Comparison of ENCODE assay signal across 10 mouse cellular contexts in the genomic region with DNA sequence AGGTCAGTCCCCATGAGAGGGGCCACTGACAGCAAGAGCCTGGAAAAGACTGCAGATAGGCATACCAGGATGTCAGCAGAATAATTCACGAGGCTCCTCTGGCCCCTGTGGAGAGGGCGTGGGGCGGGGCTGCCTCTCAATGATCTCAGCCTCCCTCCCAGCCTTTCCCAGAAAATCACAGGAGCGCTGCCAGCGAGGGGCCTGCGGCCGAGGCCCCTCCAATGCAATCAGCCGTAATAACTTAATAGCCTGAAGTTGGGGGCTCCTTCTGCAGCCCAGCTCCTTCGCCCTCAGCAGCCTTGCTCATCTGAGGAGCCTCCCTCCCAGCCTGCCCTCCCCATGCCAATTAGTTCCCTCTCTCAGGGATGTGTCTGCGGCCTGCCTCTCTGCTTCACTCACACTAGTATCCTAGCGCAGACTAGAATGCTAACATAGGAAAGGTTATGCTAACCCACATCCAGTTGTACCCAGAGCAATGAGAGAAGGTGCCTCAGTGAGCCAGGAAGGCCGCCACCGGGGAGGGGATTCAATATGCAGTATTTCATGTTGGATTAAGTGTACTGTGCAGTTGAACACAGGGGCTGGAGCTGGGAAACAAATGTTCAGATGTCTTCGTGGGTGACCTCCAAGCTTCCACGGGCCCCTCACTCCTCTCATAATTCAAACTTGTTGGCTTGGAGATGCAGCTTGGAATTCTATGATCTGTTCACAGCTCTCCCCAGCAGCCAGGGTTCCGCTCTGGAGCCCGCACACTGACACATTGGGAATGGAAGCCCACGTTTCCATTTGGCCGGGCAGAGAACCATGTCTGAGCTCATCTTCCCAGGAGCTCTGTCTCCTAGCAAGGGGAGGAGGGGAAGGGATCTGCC.
DNase-seq lines count a peak whose midpoint lies in the region; ATAC-seq and TF ChIP-seq lines count a peak whose summit lies in the region.
"Had no signal": no experiment of that assay in that cellular context is flagged by ENCODE, and none has a peak within 500 bp of the region (broad histone marks: within the 10 kb centered on the region; RNA-seq: fewer than 3 reads in every experiment).

No protein-coding gene starts in this region.

- WGBS in heart, adult 2 months: 62% methylated on average over 19 of the region's 19 CpGs
- WGBS in midbrain, embryonic 13.5 days: 27% methylated on average over 19 of the region's 19 CpGs
- WGBS in thymus, adult 2 months: 87% methylated on average over 19 of the region's 19 CpGs

- no peak overlapping the region for H3K27ac ChIP-seq in heart, adult 2 months
- peak overlapping the region; percentile 31; the same call in 1 of the 2 replicates for H3K27ac ChIP-seq in midbrain, embryonic 13.5 days
- H3K27ac ChIP-seq in thymus, adult 2 months (ENCODE audit: control insufficient read depth, insufficient read depth, low read length): no peak overlapping the region

- peak; percentile 87 for DNase-seq in heart, adult 11 months
- DNase-seq in heart, adult 2 months: no peak
- peak; percentile 73 for DNase-seq in embryo, embryonic 10 days (ENCODE audit: low spot score)
- DNase-seq in gastrocnemius, postnatal 25 days: peak; percentile 45
- no peak for DNase-seq in thymus, adult 2 months
- DNase-seq in layer of hippocampus, adult 8-10 months (ENCODE audit: low spot score in 2 of 2): no peak
- DNase-seq: kidney, adult 8-10 months; right cerebral cortex, postnatal 14 days had no signal

- no peaks in the 10 kb centered on the region for H3K4me1 ChIP-seq in heart, adult 2 months (ENCODE audit: control insufficient read depth, insufficient read depth, low read length)
- peaks cover 19% of the 10 kb centered on the region for H3K4me1 ChIP-seq in midbrain, embryonic 13.5 days (replicated peaks)
- H3K4me1 ChIP-seq in thymus, adult 2 months (replicated peaks; ENCODE audit: control insufficient read depth, insufficient read depth, low read length): no peaks in the 10 kb centered on the region

- TF ChIP-seq POLR2A in heart, adult 2 months (IDR thresholded peaks at IDR 0.05; ENCODE audit: insufficient read depth, low read depth, low read length): no peak
- TF ChIP-seq POLR2A in thymus, adult 2 months (IDR thresholded peaks at IDR 0.05; ENCODE audit: control insufficient read depth, extremely low read depth, insufficient read depth, low read length, poor library complexity): no peak

- no peak overlapping the region for H3K9ac ChIP-seq in heart, adult 2 months (ENCODE audit: low read depth, low read length)
- H3K9ac ChIP-seq in midbrain, embryonic 13.5 days (replicated peaks): 0 out of 2 replicates have a peak overlapping the region, but pooled peaks have one; percentile 5

- peak; percentile 57 for ATAC-seq in midbrain, embryonic 13.5 days
- ATAC-seq in megakaryocyte-erythroid progenitor cell, adult 5-6 weeks (replicated peaks; ENCODE audit: low FRiP score, low TSS enrichment, poor library complexity, severe bottlenecking): no peak

- no peak overlapping the region for H3K4me3 ChIP-seq in heart, adult 2 months
- no peak overlapping the region for H3K4me3 ChIP-seq in midbrain, embryonic 13.5 days (replicated peaks)
- H3K4me3 ChIP-seq in thymus, adult 2 months (ENCODE audit: control insufficient read depth, insufficient read depth, low read length): no peak overlapping the region

- no peaks in the 10 kb centered on the region for H3K79me2 ChIP-seq in heart, adult 2 months (replicated peaks; ENCODE audit: control insufficient read depth, insufficient read depth, low read length)

- no peak for TF ChIP-seq EP300 in heart, adult 2 months (IDR thresholded peaks at IDR 0.05; ENCODE audit: insufficient read depth, low read depth, low read length)

- H3K27me3 ChIP-seq in heart, adult 2 months (ENCODE audit: control insufficient read depth, insufficient read depth, low read length): no peaks in the 10 kb centered on the region
- H3K27me3 ChIP-seq in midbrain, embryonic 13.5 days: no peaks in the 10 kb centered on the region
- no peaks in the 10 kb centered on the region for H3K27me3 ChIP-seq in thymus, adult 2 months (ENCODE audit: control insufficient read depth, insufficient read depth, low read length)

- no peak for TF ChIP-seq CTCF in heart, adult 2 months (IDR thresholded peaks at IDR 0.05)
- TF ChIP-seq CTCF in thymus, adult 2 months (IDR thresholded peaks at IDR 0.05; ENCODE audit: borderline replicate concordance, control insufficient read depth, extremely low read depth, insufficient read depth, low read length, poor library complexity): no peak

- H3K4me2 ChIP-seq in midbrain, embryonic 13.5 days (replicated peaks): 0 out of 2 replicates have a peak overlapping the region, but pooled peaks have one; percentile 2

- no peaks in the 10 kb centered on the region for H3K36me3 ChIP-seq in heart, adult 2 months (ENCODE audit: control insufficient read depth, insufficient read depth, low read length)
- H3K36me3 ChIP-seq in midbrain, embryonic 13.5 days: no peaks in the 10 kb centered on the region
- no peaks in the 10 kb centered on the region for H3K36me3 ChIP-seq in thymus, adult 2 months (ENCODE audit: control insufficient read depth, insufficient read depth, low read length)

- intact Hi-C loops in heart, adult 2 months (cut with DNase I): no loop called here

- 0 out of 2 replicates have a peak, but pooled peaks cover 3% of the 10 kb centered on the region for H3K9me3 ChIP-seq in midbrain, embryonic 13.5 days

Comparison
In these comparisons a context has a peak if more than half of its experiments do, and no peak if none do; other contexts are left out.
1. DNase-seq: peak in heart, adult 11 months (single experiment), embryo, embryonic 10 days (single experiment) and gastrocnemius, postnatal 25 days (single experiment); none in heart, adult 2 months (0 of 2), thymus, adult 2 months (single experiment) and layer of hippocampus, adult 8-10 months (0 of 2).